Mouse (Mus musculus): ENCODE measurements around the gene Mex3a.

Gene Mex3a

GRCm38 (mm10) chr3:88544955-88545591 is 12.9 kb downstream of the Mex3a start:
- DNase-seq (ENCODE audit: low spot score) = no peak

DNA sequence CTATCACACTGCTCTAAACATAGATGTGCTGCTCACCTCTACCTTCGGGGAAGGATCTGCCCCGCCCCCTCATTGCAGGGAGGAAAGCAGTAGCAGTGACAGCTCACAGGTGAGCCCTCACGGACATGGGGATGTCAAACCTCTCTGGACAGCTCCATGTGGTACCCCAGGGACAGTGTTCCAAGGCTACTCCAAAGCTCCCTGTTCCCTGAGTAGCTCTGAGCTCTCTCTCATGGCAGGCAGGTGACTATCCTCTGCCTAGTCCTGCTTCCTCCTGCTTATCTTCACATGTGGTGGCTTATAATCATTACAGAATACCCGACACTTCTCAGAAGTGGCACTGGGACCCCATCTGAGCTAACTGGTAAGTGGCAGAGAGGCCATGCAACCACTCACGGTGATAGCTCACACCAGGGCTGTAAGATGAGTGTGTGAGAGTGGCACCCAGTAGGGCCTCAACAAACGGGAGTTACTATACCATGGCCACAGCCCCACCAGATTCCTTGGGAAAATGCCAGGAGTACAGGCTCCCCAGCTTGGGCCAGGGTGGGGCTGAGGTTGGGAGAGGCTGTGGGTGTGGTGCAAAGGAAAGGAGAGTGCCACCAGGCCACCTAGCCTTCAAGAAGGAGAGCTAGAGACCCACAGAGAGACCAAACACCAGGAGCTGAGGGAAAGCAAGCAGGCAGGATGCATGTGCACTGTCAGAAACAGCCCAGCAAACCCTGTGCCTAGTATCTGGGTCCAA is 14.7 kb downstream of the Mex3a start:
- DNase-seq (ENCODE audit: low spot score) = no peak

- DNase-seq (ENCODE audit: low spot score) = peak; percentile 86
These were observed 16.2 kb downstream of the Mex3a start, which contains the start of gene Rab25 for GRCm38 (mm10) chr3:88548180-88548917. Gene Rab25 (minus strand): TSS chr3:88548300.

- DNase-seq (ENCODE audit: low spot score) = no peak
These were observed 19.4 kb downstream of the Mex3a start for GRCm38 (mm10) chr3:88551586-88551985.

DNA sequence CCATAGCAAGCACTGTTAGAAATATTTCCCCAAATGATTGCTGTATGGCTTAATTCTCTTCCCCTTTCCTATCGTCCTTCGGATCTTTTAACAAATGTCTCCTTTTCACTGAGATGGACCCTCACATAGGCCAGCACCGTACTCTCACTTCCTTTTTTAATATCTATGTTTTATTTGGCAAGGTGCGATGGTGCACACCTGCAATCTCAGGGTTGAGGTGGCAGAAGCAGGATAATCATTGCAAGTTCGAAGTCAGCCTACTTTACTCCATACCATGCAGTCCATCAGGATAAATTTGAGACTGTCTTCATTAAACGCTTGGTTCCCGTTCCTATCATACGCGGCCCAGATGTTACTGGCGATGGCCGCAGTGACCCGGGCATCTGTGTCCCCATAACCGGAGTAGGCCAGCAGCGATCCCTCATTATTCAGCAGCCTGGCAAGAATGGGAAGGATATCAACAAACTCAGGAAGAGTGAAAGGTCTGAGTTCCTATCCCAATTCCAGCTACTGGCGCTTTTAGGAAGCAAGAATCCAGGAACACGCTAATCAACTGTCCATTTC is 20.0 kb downstream of the Mex3a start:
- DNase-seq (ENCODE audit: low spot score) = no peak

- DNase-seq (ENCODE audit: low spot score) = peak; percentile 98
These were observed 20.7 kb downstream of the Mex3a start, which contains the start of gene Lamtor2 for GRCm38 (mm10) chr3:88552676-88553524. Gene Lamtor2 (minus strand): TSS chr3:88553074.

- DNase-seq (ENCODE audit: low spot score) = peak; percentile 92
These were observed 21.3 kb downstream of the Mex3a start, which contains the start of gene Ubqln4 for GRCm38 (mm10) chr3:88553525-88553879. Gene Ubqln4 (plus strand): TSS chr3:88553758.

DNA sequence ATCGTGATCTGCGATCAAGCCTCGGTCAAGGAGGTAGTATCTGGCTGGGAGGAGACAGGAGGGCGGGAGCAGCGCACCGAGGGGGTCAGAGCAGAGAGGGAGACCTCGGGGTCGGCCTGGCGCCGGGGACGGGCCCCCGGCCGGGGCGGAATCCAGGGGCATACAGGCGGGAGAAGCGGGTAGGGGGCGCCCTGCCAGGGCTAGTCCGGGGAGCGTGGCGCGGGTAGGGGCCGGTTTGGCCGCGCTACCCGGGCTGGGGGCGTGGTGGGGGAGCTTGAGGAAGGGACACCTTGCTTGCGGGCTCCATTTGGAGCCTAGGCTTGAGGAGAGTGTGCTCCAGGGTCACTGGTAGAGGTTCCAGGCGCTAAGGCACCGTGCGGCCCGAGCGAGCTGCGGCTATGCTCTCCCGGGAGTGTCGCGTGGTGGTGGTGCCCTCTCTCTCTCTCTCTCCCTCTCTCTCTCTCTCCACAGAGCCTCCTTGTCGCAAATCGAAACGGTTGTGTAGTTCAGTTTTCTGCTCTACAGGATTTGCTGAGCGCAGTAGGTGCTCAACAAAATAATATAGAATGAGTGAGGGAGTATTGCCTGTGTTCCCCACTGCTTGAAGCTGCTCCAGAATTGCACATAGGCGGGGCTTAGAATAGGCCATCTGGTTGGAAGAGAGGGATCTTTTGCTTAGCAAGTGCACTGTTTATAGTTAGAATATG is 21.8 kb downstream of the Mex3a start:
- peak; percentile 30 for DNase-seq (ENCODE audit: low spot score)

- DNase-seq (ENCODE audit: low spot score) = no peak
These were observed 22.9 kb downstream of the Mex3a start for GRCm38 (mm10) chr3:88555069-88555605.

- DNase-seq (ENCODE audit: low spot score) = no peak
These were observed 23.5 kb downstream of the Mex3a start for GRCm38 (mm10) chr3:88555731-88556130.

DNA sequence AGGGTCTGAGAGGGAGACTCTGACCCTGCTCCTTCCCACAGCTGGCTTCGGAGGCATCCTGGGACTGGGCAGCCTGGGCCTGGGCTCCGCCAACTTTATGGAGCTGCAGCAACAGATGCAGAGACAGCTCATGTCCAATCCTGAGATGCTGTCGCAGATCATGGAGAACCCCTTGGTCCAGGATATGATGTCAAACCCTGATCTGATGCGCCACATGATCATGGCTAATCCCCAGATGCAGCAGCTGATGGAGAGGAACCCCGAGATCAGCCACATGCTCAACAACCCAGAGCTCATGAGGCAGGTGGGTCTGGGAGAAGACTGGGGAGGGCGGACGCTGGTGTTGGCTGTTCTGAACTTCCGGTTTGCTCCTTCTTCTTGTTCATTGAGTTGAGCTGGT is 24.4 kb downstream of the Mex3a start:
- DNase-seq (ENCODE audit: low spot score) = no peak

- DNase-seq (ENCODE audit: low spot score) = no peak
These were observed 27.4 kb downstream of the Mex3a start for GRCm38 (mm10) chr3:88559596-88559995.

- peak; percentile 18 for DNase-seq (ENCODE audit: low spot score)
These were observed 29.8 kb downstream of the Mex3a start for GRCm38 (mm10) chr3:88561989-88562388.

GRCm38 (mm10) chr3:88563442-88563841 is 31.2 kb downstream of the Mex3a start:
- no peak for DNase-seq (ENCODE audit: low spot score)

DNA sequence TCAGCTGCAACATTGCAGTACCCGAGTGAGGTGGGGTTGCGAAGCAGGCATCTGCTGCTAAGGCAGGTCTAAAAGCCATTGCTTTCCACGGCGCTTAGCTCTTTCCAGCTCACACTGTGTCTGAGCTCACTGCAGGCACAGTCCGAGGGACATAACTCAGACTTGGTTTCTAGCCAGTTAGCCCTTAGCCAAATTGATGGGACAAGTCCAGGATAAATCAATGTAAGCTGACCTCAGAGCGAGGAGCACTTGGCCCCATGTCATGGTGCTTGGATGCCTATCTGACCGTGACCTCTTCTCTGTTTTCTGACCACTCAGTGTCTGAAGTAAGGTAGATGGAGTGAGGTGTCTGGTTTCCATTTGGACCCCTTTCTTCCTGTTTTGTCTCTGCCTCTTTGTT is 31.8 kb downstream of the Mex3a start:
- DNase-seq (ENCODE audit: low spot score) = no peak

- DNase-seq (ENCODE audit: low spot score) = no peak
These were observed 33.9 kb downstream of the Mex3a start for GRCm38 (mm10) chr3:88566116-88566515.

GRCm38 (mm10) chr3:88566536-88567061 is 34.4 kb downstream of the Mex3a start:
- DNase-seq (ENCODE audit: low spot score) = no peak

- DNase-seq (ENCODE audit: low spot score) = no peak
These were observed 35.7 kb downstream of the Mex3a start for GRCm38 (mm10) chr3:88567892-88568291.

DNA sequence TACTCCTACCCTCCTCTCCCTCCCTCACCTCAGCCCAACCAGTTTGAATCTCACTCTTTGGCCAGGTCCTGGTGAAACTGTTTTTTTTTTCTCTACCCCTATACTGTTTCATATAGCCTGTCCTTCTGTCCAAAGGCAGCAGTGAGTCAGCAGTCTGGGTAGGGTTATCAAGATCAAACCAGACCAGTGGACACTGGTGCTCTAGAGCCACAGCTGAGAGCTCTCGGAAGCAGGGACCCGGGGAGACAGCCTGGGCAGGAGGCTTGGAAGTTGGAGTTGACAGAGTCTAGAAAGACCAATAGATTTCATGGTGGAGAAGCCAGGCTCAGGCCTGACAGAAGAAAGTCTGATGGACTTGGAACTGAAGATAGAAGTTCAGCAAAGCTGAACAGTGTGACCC is 36.4 kb downstream of the Mex3a start:
- DNase-seq (ENCODE audit: low spot score) = no peak

GRCm38 (mm10) chr3:88569093-88569492 is 36.9 kb downstream of the Mex3a start:
- no peak for DNase-seq (ENCODE audit: low spot score)
